Mouse (Mus musculus) midbrain, embryonic 16.5 days (tissue): ENCODE results near the gene Gpr183. TPM values are rescaled to one million over a fixed set of nuclear protein-coding genes. Genes with fewer than 3 reads are reported as not detected.

Source experiments
- ATAC-seq: fragments of 200-750 bp; cut with Nextera tagmentation; 2 replicates; pipeline ENCODE4 v1.8.0; 2017; ENCODE audit warnings: moderate TSS enrichment
- H3K27ac ChIP-seq: fragments of 300-500 bp; sonication (generic); 2 replicates; pipeline ENCODE4 v1.5.1; 2014; ENCODE audit warnings: mild to moderate bottlenecking, low read length, mixed read lengths
- H3K27me3 ChIP-seq: fragments of 300-500 bp; sonication (generic); 2 replicates; pipeline ENCODE4 v1.6.1; 2014; ENCODE audit warnings: low read depth, low read length, mixed read lengths; ENCODE audit not compliant: control insufficient read depth, insufficient read depth
- H3K36me3 ChIP-seq: fragments of 300-500 bp; sonication (generic); 2 replicates; pipeline ENCODE4 v1.6.1; 2014; ENCODE audit warnings: mild to moderate bottlenecking, low read length, moderate library complexity, mixed read lengths; ENCODE audit not compliant: control insufficient read depth, insufficient read depth
- H3K4me1 ChIP-seq: fragments of 300-500 bp; sonication (generic); 2 replicates; pipeline ENCODE4 v1.6.1; 2014; ENCODE audit warnings: mild to moderate bottlenecking, low read length, mixed read lengths; ENCODE audit not compliant: control insufficient read depth, insufficient read depth
- H3K4me2 ChIP-seq: fragments of 300-500 bp; sonication (generic); 2 replicates; pipeline ENCODE4 v1.6.1; 2014; ENCODE audit warnings: mild to moderate bottlenecking, low read length, mixed read lengths
- H3K4me3 ChIP-seq: fragments of 300-500 bp; sonication (generic); 2 replicates; pipeline ENCODE4 v1.5.1; 2014; ENCODE audit warnings: low read depth, mild to moderate bottlenecking, low read length, moderate library complexity, mixed read lengths
- H3K9ac ChIP-seq: fragments of 300-500 bp; sonication (generic); 2 replicates; pipeline ENCODE4 v1.6.1; 2014; ENCODE audit warnings: low read depth, low read length, mixed read lengths
- H3K9me3 ChIP-seq: fragments of 300-500 bp; sonication (generic); replicated peaks from 2 replicates; pipeline ENCODE4 v1.6.1; 2014; ENCODE audit warnings: mild to moderate bottlenecking, low read length, mixed read lengths; ENCODE audit not compliant: control insufficient read depth, poor library complexity, severe bottlenecking
- WGBS: fragments of 180-500 bp; shearing (Covaris S2); extraction: QIAGEN DNeasy Blood & Tissue Kit; methylation state at CpG from one replicate; pipeline ENCODE4 v1.1.7; 2014; 5-methylcytosine and 5-hydroxymethylcytosine counted together
- polyA plus RNA-seq: library from polyadenylated mRNA; unstranded; fragments of >200 nt; fragmentation: Nextera tagmentation; extraction: Ambion mirVana; gene quantifications from 2 replicates; pipeline ENCODE4 v1.2.1, GENCODE M21; 2015

The Gpr183 gene
- polyA plus RNA-seq, 1 experiment from 2014 or later, result 0.89 TPM

DNA sequence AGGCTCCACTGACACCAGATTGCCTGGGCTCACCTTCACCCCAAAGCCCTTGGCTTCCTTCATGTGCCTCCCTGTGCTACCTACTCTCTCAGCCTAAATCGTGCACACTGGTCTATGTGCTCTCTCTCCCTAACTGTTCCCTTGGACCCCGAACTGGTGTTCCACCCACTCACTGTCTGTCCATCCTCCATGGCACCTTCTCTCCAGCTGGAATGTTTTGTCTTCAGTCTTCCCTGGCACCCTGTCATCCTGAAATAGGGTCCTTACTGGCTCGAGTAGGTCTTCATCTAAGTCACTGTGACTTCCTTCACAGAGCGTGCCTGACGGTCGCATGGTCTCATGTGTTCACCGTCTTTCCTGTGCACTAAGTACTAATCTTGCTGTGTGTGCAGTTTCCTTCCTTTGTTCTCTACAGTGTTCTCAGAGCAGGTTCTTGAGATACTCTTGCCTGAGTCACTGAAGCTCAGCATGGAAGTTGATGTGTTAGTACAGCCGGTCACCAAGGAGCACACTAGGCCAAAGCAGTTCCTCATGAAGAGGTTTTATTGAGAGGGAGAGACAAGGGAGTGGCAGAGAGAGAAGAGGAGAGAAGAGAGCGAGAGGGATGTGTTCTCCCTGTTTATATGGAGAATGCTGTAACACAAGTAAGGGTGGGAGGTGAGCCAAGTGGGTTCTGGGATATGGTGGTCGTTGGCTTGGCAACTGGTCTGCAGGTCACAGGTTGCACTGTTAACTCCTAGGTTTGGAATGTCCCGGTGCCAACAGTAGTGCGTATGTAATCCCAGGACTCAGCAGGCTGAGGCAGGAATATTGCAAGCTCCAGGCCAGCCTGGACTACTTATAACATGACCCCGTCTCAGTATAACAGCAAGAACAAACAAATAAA is 27.6 kb upstream of the Gpr183 start:
- Histone ChIP-seq H3K4me1 (no peaks in the 10 kb centered on the region), H3K27me3 (no peaks in the 10 kb centered on the region), H3K9me3 (no peaks in the 10 kb centered on the region), H3K36me3 (peaks cover 11% of the 10 kb centered on the region; the same call in 1 of the 2 replicates), H3K9ac (no peak overlapping the region), H3K27ac (no peak overlapping the region), H3K4me3 (no peak overlapping the region), H3K4me2 (no peak overlapping the region)
- ATAC-seq, result no peak
- WGBS, result 93% methylated on average over 13 of the region's 13 CpGs

DNA sequence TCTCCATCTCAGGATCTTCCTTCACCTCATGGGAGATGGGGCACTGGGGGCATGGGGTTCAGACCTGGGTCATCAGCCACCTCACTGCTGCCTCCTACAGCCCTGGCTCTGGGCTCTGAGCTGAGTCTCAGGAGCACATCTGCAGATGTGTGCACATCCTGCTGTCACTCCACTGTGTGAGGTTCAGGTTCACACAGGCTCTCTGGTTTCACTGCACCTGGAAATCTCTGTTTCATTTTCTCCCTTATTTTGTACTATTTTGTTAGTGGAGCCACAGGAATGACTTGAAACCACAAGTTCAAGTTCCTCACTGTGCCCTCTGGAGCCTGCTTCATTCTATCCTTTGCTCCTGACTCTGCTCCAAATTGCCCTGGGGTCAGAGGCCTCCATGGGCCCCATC is 26.9 kb upstream of the Gpr183 start:
- H3K9me3 ChIP-seq, result no peaks in the 10 kb centered on the region
- no peak overlapping the region for H3K9ac ChIP-seq
- H3K27ac ChIP-seq, result no peak overlapping the region
- no peak for ATAC-seq
- H3K36me3 ChIP-seq, result peaks cover 11% of the 10 kb centered on the region; the same call in 1 of the 2 replicates
- H3K4me3 ChIP-seq, result no peak overlapping the region
- H3K27me3 ChIP-seq, result no peaks in the 10 kb centered on the region
- no peak overlapping the region for H3K4me2 ChIP-seq
- no peaks in the 10 kb centered on the region for H3K4me1 ChIP-seq

DNA sequence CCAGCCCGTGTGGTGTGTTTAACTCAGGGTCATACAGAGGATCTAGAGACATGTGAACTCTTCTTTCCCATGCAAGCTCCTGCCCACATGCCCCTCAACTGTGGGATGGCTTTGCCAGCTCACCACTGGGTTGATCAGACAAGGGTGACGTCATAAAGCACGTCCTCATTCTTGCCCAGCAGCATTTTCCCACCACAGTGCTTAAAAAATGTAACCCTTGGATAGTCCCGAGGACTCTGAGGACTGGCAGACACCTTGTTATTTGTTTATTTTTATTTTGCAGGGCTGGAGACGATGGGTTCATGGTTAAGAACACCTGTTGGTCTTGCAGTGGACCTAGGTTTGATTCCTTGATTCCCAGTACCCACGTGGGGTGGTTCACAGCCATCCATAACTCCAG is 25.9 kb upstream of the Gpr183 start:
- Histone ChIP-seq H3K4me3 (no peak overlapping the region), H3K36me3 (peaks cover 11% of the 10 kb centered on the region; the same call in 1 of the 2 replicates), H3K9me3 (no peaks in the 10 kb centered on the region), H3K4me2 (no peak overlapping the region), H3K9ac (no peak overlapping the region), H3K27ac (no peak overlapping the region), H3K4me1 (no peaks in the 10 kb centered on the region), H3K27me3 (no peaks in the 10 kb centered on the region)
- WGBS, result 95% methylated on average over 6 of the region's 6 CpGs
- no peak for ATAC-seq

DNA sequence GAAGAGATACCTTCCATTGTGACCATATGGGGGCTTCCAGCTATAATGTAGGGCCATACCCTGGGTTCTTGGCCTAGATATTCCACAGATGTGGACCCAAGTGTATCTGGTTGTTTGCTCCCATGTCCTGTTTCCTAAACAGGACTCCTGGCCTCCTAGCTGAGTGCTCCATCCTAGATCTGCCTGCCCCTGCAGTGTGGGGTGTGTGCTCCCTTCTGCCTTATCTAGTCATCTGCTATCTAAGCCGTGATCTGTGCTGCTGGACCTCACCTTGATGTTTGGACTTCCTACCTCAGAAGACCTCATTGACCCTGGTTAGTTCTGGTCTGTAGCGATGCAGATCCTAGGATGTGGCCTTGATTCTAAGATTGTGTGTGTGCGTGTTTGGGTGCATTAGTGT is 24.9 kb upstream of the Gpr183 start:
- no peaks in the 10 kb centered on the region for H3K27me3 ChIP-seq
- H3K9ac ChIP-seq, result no peak overlapping the region
- H3K4me2 ChIP-seq, result no peak overlapping the region
- H3K27ac ChIP-seq, result no peak overlapping the region
- no peaks in the 10 kb centered on the region for H3K4me1 ChIP-seq
- no peak overlapping the region for H3K4me3 ChIP-seq
- WGBS, result 98% methylated on average over 3 of the region's 3 CpGs
- H3K9me3 ChIP-seq, result no peaks in the 10 kb centered on the region
- no peak for ATAC-seq
- peaks cover 6% of the 10 kb centered on the region; the same call in 1 of the 2 replicates for H3K36me3 ChIP-seq

DNA sequence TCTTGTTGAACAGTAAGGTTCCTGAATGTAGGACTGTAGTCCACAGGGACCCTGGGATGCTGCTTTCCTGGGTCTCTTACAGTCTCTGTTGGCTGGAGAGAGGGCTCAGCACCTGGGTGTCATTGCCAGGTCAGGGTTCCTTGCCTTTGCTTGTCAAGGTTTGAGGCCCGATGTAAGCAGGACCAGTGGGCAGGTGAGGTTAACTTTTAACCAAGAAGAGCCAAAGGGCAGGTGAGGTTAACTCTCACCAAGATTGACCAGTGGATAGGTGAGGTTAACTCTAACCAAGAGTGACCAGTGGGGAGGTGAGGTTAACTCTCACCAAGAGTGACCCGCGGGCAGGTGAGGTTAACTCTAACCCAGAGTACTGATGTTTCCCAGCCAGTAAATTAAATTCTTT is 24.3 kb upstream of the Gpr183 start:
- no peaks in the 10 kb centered on the region for H3K9me3 ChIP-seq
- 98% methylated on average over 3 of the region's 3 CpGs for WGBS
- ATAC-seq, result no peak

DNA sequence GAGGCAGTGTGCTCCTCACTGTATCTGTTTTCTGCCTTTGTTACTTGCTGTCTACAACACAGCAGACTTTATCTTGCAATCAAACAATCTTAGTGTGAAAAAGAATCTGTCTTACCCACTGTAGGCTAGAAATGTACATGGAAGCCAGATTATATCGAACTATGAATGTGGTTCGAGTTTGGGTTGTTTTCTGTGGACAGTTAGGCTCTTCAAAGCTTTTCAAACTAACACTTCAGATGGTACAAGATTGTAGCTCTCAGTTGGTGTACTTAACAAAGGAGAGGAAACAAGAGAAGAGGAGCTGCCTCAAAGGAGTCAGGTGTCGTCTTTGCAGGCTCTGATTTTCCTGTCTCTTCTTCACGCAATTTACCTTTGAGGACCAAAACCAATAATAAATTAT is 22.7 kb upstream of the Gpr183 start:
- Histone ChIP-seq H3K36me3 (no peaks in the 10 kb centered on the region), H3K4me1 (no peaks in the 10 kb centered on the region), H3K4me3 (no peak overlapping the region), H3K27ac (no peak overlapping the region), H3K9ac (no peak overlapping the region), H3K9me3 (no peaks in the 10 kb centered on the region), H3K27me3 (no peaks in the 10 kb centered on the region), H3K4me2 (no peak overlapping the region)
- ATAC-seq, result no peak
- 84% methylated on average over 4 of the region's 4 CpGs for WGBS

More for the DNA sequence above, 24.3 kb upstream of the Gpr183 start:
- Histone ChIP-seq H3K4me1 (no peaks in the 10 kb centered on the region), H3K36me3 (peaks cover 4% of the 10 kb centered on the region; the same call in 1 of the 2 replicates), H3K27ac (no peak overlapping the region), H3K9ac (no peak overlapping the region), H3K4me2 (no peak overlapping the region), H3K27me3 (no peaks in the 10 kb centered on the region), H3K4me3 (no peak overlapping the region)

DNA sequence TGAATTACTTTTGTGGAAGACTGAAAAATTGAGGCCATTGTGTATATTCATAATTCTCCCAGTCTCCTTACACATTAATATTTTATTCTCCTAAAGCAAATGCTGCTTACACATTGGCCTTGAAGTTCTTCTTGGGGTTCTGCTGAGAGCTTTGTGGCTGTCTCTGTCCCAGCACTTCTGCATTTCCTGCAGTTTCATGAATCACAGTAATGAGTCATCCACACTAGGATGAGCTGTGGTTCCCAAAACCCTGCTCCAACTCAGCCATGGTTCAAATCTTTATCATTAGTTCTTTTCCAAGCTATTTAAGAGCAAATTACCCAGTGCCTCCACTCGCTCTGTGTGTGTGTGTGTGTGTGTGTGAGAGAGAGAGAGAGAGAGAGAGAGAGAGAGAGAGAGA is 22.3 kb upstream of the Gpr183 start:
- no peak overlapping the region for H3K4me2 ChIP-seq
- H3K27ac ChIP-seq, result no peak overlapping the region
- 95% methylated on average over 1 of the region's 1 CpGs for WGBS
- H3K4me1 ChIP-seq, result no peaks in the 10 kb centered on the region
- H3K4me3 ChIP-seq, result no peak overlapping the region
- H3K9ac ChIP-seq, result no peak overlapping the region
- H3K36me3 ChIP-seq, result no peaks in the 10 kb centered on the region
- no peaks in the 10 kb centered on the region for H3K9me3 ChIP-seq
- H3K27me3 ChIP-seq, result no peaks in the 10 kb centered on the region
- ATAC-seq, result no peak

DNA sequence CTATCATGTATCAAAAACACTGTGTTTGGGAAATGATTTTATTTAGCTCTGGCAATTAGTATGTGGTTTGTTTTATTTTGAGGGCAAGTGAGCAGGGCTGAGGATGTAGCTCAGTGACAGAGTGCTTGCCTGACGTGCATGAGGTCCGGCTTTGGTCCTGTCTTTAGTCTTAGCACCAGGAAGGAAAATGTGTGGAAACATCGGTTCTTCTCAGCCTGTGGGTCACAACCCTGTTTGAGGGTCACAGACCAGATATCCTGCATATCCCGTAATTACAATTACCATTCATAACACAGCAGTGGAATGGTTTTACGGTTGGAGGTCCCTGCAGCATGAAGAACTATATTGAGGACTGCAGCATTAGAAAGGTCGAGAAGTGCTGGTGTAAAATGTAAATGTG is 21.0 kb upstream of the Gpr183 start:
- H3K27me3 ChIP-seq, result no peaks in the 10 kb centered on the region
- H3K9ac ChIP-seq, result no peak overlapping the region
- no peak overlapping the region for H3K4me3 ChIP-seq
- H3K4me2 ChIP-seq, result no peak overlapping the region
- H3K4me1 ChIP-seq, result no peaks in the 10 kb centered on the region
- 89% methylated on average over 6 of the region's 6 CpGs for WGBS
- no peaks in the 10 kb centered on the region for H3K9me3 ChIP-seq
- no peaks in the 10 kb centered on the region for H3K36me3 ChIP-seq
- H3K27ac ChIP-seq, result no peak overlapping the region
- no peak for ATAC-seq

DNA sequence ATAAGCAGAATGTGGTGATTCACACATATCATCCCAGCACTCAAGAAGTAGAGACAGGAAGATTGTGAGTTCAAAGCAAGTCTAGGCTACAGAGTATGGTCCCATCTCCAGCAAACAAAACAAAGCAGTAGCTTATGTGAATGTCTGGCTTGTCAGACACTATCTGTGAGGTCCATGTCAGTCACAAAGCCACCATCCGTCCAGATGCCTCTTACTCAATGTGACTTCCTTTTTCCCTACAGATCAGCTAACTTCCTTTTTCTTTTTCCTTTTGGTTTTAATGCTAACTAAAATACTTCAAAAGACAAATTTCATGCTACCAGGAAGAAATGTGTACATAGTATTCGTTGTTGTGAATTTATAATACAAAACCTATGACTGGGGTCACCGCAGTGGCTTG is 20.5 kb upstream of the Gpr183 start:
- Histone ChIP-seq H3K27ac (no peak overlapping the region), H3K4me1 (no peaks in the 10 kb centered on the region), H3K4me2 (no peak overlapping the region), H3K27me3 (no peaks in the 10 kb centered on the region), H3K36me3 (no peaks in the 10 kb centered on the region), H3K9me3 (no peaks in the 10 kb centered on the region), H3K9ac (no peak overlapping the region), H3K4me3 (no peak overlapping the region)
- no peak for ATAC-seq
- WGBS, result 80% methylated on average over 3 of the region's 3 CpGs
